Mouse (Mus musculus): ENCODE data around the gene Gsx2.

Gene Gsx2

DNA sequence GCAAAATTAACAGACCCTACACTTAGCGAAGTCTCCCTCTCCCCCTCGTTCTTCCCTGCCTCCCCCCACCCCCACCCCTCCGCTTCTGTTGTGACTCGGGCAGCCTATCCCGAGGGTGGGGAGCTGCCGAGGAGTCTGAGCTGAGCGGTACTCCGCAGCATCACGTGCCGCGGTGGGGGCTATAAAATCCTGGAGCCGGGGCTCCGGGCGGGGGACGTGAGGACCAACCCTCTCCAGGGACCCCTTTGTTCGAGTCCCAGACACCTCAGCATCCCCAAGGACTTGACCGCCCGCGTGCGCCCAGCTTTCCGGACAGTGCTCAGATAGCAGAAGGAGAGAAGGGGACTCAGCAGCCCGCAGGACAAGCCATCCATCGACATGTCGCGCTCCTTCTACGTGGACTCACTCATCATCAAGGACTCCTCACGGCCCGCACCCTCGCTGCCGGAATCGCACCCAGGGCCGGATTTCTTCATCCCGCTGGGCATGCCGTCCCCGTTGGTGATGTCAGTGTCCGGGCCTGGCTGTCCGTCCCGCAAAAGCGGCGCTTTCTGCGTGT lies at the start of gene Gsx2:
Gsx2 (plus strand) TSS at position 219 of the 559 bp plus-strand sequence.
- no peak for DNase-seq

DNA sequence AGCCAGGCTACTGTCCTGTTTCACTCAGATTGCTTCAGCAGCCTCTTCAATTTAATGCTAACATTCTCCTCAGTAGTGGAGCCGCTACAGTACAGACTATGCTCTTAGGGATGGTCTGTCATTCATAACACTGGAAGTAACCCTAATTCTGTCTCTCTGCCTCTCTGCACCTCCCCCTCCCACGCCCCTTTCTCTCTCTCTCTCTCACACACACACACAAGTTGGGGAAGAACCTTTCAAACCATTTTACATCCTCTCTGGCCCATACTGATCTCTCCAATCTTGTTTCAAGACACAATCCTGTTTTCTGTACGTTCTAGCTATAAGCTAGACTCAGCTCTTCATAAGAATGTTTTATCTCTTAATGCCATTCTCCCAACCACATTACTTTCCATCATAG lies 39.9 kb upstream of the Gsx2 start:
- DNase-seq = no peak

DNA sequence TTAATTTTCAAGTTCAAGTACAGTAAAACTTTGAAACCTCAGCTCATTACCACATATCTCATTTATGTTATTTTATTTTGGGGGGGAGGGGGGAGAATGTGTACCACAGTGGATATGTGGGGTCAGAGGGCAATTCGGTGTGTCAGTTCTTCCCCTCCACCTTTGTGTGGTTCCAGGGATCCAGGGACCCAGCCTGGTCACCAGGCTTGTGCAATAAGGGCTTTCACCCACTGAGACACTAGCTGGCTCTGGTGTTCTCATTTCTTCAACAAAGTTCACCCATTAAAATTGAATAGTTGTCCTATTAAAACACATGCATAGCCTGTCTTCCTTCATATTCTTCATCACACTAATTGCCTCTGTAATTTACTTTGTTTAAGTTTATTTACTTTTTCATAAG lies 36.1 kb upstream of the Gsx2 start:
- no peak for DNase-seq

DNA sequence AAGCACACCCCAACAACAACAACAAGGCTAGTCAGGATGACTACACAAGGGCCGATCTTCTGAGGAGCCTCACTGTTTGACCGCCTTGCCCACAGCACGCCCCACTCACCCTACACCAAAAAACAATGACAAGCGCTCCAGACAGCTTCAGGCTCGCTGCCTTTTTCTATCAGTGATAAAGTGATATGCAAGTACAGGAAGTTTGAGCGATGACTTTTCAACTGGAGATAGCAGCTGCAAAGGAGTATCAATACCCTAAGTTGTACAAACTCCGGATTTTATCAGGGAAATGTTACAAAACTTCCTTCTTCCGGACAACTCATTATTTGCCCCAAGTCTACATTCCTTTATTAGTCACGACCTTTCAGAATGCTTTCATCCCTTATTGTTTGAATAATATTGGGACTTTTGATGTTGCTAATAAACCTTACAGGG lies 32.4 kb upstream of the Gsx2 start:
- DNase-seq = no peak

DNA sequence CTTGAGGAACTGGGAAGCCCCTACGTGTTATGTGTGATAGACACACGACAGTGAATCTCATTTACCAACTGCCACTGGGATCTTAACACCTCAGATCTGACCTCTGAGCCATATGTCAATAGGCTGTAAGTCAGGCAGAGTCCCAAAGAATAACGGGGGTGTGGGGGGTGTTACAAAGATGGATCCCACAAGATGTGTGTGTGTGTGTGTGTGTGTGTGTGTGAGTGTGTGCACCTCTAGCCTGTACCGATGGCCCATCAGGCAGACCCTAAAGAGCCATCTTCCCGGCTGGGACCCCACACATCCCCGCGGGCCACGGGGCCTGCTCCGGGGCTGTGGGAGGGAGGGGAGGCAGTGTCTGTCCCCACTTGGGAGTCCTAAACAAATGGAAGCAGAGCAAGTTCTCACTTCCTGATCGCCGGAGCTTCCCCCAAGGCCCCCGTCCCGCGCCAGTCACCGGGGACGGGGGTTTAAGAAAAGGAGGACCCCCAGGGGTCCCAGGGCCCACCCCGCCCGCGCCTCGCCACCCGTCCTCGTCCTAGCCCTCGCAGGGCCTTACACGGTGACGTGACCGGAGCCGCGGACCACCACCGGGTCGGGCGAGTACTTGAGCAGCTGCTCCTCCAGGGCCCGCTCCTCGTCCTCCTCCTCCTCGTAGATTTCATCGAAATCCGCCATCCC lies 31.6 kb upstream of the Gsx2 start:
- peak; percentile 55 for DNase-seq

DNA sequence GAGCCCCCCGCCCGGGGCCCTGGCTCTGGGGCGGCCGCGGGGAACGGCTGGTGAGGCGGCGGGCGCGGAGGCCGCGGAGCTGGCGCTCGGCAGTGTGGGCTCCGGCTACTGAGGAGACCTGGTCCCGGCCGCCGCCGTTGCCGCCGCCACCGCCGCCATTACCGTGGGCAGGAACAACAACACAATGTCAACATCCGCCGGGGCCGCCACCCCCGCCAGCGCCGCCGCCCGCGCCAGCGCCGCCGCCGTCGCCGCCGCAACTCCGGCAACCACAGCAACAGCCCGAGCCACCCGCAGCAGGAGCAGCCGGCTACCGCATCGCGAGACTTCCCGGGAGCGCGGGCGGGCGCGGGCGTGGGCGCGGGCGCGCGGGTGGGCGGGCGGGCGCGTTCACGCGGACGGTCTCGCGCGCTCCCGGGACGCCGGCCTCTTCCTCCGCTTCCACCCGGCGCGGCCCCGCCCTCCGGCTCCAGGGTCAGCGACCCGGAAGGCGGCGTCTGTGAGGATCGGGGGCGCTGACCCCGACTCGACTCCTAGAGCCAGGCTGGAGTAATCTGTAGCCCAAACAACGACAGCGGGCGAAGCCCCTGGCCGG lies 31.0 kb upstream of the Gsx2 start, which contains the start of gene Chic2:
Chic2 (minus strand) TSS at position 465 of the 595 bp plus-strand sequence.
- DNase-seq = peak; percentile 86

DNA sequence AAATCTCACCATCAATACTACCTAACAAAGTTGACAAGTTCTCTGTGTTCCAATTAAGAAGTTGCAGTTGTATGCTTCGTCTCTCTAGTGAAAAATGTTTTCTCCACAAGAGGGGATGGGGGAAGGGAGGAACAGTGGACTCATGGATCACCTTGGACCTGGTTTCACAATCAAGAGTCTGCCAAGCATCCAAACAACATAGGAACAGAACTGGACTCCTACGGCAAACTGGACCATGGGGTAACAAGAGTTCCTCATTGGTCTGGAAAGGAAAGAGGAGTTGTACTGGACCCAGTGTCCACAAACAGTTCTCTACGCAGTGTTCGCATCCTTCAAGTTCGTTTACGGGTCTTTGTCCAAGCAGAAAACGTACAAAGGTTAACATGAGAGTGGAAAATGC lies 30.0 kb upstream of the Gsx2 start:
- peak; percentile 17 for DNase-seq

DNA sequence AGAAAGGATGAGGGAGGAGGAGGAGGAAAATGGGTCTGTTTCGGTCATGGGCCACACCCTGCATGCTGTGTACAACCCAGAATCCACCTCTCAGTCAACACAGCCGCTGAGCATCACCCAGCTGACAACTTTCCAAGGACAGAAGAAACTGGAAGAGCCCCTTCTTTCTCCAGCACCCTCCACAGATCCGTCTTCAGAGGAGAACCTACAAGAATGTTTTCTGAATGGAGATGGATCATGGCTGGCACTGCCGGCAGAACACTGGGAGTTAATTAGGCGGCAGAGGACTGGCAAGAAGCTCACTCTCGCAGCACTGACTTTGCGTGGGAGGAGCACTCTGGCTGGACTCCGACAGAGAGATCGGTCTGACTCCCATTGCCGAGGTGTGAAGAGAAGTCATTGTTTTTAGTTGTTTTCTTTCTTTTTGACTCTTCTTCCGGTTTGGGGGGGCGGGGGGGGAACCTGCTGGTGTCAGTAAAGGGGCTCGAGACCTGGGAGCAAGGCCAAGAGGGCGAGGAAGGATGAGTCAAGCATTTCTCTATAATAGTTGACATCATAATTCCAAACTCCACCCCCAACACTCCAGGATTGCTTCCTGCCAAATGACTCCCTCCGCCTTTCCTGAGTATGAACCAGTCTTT lies 28.6 kb upstream of the Gsx2 start:
- DNase-seq = peak; percentile 37

DNA sequence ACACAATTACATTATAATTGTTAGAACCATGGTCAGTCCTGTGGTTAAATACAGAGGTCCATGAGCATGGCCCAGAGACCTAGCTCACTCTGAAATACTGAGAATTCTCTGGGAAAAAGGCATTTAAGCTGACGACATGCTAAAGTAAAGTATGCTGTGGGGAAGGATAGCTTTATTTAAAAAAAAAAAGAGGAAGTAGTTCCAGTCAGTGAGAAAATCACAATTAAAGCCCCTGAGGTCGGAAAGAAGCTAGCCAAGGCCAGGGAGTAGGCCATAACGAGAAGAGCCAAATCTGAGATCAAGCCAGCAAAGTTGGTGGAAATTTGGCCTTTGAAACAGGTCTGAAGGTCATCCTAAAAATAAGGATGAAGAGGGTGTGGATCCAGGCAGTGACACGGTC lies 24.3 kb upstream of the Gsx2 start:
- DNase-seq = no peak

DNA sequence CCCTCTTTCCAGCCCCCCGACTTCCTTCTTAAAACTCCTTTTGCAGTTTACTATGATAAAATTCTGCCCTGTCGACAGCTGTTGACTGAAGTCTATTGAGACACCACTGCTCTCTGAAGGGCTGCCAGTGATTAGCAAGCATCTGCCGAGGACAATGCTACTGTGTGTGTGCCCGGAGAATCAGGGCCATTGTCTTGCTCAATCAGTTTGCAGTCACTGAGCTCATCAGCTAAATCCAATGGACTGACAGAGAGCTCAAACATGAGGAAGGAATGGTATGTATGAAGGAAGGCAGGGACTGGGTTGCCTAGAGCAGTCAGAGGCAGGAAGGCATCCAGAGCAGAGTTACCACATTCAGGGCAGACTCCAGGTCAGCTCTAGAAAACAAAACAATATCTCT lies 12.2 kb upstream of the Gsx2 start:
- DNase-seq = no peak

DNA sequence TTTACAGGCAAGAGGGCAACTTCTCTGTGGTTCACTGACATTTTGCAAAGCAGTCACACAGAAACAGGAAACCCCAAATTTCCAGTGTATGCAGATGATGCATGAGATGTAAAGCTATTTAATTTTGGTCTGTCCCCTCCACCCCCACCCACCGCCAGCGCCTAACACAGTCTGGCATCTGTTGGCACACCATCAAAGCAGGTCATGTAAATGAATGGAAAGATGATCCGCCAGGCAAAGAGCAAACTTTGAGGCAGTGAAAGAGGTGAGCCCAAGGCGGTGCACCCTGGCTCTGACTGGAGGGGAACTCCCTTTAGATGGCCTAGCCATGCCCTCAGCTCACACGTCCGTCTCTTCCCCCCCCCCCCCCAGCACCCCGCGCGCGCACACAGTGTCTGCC lies 8.7 kb upstream of the Gsx2 start:
- DNase-seq = no peak

DNA sequence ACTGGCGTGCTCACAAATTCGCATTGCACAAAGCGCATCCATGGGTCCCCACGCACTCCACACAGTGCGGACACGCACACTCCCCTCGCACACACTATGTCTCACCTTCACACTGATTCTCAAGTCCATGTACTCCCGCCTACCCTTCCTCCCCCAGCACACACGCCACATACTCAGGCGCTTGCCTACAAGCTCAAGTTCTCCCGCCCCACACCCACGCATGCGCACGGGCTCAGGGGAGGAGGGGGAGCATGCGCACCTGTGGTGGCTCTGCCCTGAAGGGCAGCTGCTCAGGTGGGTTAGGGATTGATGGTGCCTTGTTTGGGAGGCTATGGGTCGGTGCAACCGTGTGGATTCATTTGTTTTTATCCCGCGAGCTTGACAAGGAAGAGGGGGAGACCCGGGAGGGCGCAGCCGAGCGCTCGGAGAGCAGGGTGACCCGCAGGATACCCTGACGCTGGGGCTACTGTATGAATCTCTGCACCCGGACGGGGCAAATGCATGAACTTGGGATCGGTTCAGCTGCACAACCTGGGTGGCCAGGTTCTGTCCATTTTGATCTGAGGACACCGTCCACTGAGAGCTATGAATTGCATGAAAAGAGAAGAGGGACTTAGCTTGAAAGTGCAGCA lies 8.2 kb upstream of the Gsx2 start:
- DNase-seq = no peak

DNA sequence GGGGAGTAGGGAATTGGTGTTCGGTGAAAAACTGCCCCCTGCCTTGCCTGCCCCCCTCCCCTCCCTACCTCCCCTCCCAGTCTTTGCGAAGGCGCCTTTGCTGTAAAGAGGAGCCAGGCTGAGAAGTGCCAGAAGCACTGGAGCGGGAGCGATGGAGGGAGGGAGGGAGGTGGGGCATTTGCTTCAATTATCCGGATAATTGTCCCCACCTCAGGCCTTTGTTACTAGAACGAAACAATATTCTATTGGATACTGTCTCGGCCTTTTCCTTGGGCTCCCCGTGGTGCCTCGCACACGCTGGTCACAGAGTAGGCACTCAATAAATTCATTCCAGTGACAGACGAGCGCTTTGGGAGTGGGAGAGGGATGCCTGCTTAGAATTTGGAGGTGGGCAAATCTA lies 5.3 kb upstream of the Gsx2 start:
- no peak for DNase-seq

DNA sequence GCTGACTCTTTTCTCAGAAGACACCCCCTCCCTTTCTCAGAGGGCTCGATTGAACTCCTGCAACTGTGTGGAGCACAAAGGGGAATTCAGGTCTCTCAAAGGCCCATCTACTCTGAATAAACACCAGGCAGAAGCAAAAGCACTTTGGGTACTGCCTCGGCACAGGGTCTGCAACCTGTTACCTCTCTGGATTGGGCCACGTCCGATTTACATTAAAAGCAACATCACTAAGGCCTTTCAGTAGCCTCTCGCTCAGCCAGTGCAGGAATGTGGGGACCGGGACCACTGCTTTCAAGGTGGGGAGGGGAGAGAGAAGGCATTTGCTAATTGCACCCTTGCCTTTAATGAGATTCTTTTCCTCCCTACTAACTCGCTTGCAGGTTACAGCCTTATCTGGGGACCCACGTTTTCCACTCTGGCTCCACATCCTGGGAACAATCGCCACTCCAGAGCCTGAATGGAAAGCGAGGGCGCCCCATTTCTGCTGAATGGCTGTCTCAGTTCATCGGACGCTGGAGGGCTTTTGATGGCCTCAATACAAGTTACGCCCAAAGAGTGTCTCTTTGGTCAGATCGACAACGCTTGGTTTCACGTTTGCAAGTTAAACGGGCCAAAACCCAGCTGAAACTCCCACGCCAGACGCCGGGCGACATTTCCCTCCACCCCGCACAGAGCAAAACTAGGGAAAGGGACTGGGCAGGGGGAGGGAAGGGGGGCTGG lies 4.6 kb upstream of the Gsx2 start:
- DNase-seq = no peak

DNA sequence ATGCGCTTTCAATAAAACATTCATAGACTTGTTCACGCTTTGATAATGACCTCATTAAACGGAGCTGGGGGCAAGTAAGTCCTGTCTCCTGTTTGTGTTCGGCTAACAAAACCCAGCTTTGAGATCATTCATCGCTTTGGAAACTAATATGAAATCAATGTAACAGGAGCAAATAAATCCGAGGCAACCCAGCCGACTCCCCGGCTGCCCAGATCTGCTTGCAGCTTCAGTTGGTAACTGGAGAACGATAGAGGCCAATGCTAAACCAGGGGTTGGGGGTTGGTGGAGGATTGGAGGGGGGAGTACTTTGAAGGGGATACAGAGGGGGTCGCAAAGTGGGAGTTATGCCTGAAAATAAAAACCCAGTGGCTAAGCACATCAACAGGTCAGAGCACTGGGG lies 3.5 kb upstream of the Gsx2 start:
- no peak for DNase-seq

DNA sequence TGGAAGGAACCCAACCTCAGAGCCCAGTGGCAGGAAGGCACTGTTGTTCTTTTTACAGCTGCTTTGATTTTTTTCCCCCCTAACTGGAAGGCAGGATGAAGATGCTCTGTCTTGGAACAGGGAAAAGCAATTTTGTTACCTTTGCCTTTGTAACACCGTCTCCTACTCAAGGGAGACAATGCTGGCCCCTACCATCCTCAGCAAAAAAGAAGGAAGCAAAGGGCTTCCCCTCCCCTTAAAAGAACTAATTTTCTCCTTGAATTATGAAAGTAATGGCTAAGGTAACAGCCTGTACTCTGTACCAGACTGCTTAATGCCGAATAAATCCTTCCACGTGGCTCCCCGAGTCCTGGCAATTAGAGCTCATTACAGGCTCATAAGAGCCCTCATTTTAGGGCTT lies 2.9 kb upstream of the Gsx2 start:
- no peak for DNase-seq

DNA sequence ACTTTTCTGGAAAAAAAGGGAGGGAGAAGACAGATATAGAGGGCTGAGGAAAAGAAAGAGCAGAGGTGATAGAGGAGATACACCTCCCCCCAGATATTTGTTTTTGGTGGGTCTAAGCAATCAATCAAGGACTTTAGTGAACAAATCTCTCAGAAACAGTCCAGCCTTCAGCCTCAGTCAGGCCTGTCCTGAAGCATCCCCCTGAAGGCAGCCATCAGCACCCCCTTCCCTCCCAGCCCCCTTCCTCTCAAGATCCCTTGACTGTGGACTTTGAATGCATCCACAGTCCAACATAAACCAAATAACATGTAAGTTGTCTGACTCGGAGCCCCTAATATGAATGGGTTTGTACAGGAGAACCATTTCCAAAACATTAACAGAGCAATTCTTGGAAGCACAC lies 2.2 kb upstream of the Gsx2 start:
- no peak for DNase-seq

DNA sequence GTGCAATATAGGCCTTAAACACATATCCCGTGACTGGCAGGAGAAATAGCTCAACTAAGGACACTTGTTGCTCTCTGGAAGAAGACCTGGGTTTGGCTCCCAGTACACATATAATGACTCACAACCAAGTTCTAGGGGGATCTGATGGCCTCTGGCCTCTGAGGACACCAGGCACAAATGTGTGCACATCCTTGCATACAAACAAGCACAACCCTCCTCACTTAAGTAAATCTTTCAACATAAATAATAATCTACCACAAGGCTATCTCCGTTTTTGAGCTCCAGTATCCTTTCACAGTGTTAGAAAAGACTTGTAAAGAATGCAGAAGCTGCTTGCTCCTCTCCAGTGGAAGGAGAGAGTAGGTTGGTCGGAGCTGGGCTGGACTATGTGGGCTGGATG lies 1.7 kb upstream of the Gsx2 start:
- DNase-seq = no peak

DNA sequence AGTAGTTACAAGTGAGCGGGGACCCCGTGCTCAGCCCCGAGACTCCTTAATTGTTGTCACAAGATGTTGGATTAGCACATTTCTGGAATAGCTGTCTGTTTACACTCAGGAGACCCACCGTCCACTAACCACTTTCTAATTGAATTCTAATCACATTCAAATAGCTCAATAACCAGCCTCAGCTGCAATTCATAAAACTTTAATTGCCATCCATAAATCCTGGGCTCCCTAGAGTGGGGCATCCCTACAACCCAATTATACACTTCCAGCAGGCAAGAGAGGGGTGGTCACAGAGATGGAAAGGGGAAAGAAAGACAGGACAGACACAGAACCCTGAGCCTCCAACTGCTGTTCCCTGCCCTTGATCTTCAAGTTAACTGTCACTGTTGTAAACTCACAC lies 1.3 kb upstream of the Gsx2 start:
- no peak for DNase-seq

DNA sequence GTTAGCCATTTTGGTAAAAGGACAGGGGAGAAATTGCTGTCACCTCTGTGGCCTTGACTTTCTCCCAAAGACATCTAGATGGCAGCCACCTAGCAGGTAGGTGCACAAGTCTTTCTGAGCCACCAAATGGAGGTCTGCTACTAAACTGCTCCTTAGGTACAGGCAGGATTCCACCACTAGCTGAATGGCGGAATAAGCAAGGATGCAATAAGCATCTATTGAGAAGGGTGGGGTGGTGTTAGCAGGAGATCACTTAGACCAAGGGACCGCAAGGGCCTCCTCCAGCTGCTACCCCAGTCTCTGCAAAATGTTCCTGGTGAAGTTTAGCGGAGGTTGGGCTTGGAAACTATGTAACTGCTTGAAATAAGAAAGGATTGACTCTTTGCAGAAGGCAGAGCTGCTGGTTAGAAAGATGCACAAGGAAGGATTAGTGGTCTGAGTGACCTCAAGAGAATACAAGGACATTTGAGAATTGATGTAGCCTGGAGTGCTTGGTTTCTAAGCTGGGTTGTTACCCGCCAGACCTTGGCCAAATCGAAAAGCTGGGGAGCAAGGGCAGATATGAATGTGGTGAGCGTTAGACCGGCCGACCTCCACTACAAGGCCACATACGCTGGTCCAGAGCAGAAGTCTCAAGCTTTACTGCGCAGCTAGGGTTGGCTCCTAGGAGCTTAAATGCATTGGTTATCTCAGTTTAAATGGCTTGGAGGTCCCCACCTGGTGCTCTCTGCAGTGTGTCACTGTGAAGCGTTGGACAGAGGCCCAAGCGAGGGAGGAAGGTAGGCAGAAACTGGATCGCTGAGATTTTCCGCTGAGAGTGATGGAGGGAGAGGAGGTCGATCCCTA lies 641 bp upstream of the Gsx2 start:
- no peak for DNase-seq

DNA sequence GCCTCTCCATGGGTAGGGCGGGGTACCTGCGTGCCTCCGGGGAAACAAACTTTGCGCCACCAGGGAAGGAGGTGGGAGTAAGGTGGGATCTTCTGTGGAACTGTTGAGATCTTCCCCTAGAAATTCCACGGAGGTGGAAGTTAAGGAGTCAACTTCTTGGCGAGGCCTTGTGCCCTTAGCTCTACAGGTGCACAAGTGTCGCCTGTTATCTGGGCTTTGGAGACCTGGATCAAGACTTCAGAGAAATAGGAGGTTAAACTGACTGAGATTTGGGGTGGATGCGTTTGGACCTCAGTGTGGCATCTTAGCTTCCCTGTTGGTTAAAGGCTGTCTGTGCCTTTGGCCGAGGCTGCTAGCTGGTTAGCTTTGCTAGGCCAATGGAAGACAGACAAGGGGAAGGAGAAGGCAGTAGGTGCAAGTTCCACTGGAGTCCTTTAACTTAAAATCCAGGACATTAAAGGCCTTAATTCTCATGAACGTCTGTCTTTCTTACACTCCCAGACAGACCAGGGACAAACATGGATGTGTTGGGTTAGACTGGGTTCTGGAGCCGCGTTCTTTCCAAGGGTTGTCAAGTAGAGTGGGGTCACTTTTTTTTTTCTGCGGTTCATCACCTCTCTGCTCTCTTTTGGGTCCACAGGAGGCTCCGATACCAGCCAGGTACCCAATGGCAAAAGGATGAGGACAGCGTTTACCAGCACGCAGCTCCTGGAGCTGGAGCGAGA lies 1.1 kb downstream of the Gsx2 start:
- DNase-seq = no peak

DNA sequence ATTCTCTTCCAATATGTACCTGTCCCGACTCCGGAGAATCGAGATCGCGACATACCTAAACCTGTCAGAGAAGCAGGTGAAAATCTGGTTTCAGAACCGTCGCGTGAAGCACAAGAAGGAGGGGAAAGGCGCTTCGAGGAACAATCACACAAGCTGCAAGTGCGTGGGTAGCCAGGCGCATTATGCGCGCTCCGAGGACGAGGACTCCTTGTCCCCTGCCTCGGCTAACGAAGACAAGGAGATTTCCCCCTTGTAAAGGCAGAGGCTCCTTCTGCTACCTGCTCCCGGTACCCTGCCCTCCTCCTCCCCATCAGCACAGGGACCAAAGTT lies 1.6 kb downstream of the Gsx2 start:
- DNase-seq = no peak
